Mouse (Mus musculus): Measurements from ENCODE around the gene Slc4a11. TPM values are rescaled to one million over a fixed set of nuclear protein-coding genes. Genes with fewer than 3 reads are reported as not detected.

Slc4a11 gene
- polyA plus RNA-seq (2015; fragmentation: Nextera tagmentation; extraction: Ambion mirVana) = 0.34 and 0.42 TPM in 2 replicates

DNA sequence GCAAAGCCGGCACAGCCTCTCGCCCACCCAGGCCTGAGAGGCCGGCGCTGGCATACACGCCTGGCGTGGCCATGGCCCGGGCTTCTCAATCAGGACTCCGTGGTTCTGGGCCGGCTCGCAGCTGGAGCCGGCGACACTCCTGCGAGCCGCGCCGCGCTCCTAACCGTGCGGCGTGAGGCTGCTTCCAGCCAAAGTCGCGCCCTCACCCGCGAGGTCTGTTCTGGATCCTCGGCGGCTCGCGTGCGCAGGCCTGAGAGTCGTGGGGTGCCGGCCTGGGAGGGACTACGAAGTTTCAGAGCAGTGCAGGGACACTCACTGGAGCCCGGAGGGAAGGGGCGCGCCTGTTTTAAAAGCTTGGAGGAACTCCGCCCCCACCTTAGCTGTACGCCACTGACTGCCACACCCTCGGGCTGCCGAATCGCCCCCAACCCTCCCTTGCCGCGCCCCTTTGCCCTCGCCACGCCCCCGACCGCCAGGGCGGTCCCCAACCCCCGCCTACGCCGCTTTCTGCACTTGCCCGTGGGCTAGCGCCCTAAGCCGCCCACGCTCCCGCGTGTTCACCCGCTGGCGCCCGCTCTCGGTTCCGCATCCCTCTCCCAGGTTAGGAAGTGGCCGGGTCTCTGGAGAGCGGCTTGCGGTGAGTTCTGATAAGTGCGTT, at the start of gene Slc4a11:
Gene Slc4a11 (minus strand): TSS at position 367 of the 658 bp plus-strand sequence.

DNA sequence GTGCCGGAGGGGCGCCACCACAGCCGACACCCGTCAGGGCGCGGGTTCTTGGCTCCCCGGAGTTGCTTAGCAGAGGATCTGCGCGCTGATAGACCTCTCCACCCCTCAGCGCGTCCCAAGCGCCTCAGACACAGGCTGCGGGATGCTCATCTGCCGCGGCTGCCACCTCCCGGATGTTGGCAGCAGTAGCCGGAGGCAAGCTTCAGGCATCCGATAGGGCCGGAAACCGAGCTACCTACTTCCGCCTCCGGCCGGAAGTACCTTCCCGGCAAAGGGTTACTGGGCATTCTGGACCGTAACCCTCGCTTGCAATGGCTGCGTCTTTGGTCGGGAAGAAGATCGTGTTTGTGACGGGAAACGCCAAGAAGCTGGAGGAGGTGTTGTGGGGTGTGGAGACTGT, 29.8 kb downstream of the Slc4a11 start, which contains the start of gene Itpa:
Gene Itpa (plus strand): TSS at position 52 of the 400 bp plus-strand sequence.

DNA sequence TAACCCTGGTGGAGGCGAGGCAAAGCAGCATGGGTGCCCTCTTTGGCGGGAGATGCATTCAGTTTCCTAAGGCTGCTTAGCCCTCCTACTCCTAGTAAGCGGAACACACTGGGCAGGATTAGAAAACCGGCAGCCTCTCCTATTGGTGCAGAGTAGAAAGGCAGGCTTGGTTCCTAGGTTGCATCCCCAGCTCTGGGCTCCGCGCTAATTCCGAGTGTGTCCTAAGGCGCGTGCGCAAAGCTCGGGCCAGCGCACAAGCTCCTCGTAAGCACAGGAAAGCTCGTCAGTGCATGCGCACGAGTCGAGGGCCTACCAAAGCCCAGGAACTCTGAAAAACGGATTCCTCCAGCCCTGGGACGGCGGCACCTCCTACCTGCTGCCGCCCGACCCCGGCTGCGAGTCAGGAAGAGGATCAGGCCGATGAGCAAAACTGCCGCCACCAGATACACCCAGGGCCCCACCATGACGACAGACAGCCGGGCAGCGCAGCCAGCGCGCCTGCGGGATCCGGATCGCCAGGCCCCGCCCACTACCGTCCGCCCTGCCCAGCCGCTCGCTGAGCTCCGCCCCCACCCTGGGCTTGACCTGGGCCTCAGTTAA, 33.1 kb downstream of the Slc4a11 start, which contains the start of gene Ddrgk1:
Gene Ddrgk1 (minus strand): TSS at position 558 of the 600 bp plus-strand sequence.

DNA sequence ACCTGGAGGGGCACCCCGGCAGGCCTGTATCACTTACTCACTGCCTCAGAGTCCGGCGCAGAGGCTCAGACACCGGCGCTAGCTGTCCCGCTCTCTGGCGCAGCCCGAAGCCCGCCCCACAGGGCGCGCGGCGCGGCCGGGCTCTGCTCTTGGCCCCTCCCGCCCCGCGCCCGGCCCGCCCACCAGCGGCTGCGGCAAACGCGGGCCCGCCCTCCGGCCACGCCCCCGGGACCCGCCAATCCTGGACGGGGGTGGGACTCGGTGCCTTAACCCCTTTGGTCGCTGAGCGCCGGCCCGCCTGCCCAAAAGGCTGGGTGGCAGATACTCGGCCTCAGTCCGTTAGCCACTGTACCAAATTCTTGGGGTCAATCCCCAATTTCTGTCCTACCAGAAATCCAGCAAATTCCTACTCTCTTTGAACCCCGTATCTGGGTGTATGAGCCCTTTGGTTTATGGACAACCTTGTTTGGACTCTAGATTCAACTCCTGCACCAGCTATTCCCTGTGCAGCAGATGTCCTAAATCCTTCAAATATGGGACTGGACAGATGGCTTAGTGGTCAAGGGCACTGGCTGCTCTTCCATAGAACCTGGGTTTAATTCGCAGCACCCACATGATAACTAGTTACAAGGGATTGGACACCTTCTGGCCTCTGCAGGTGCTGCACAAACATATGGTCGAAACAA, 54.5 kb downstream of the Slc4a11 start, which contains the start of gene Lzts3:
Gene Lzts3 (minus strand): TSS at position 120 of the 686 bp plus-strand sequence.

Other genes starting within 250 kb of the Slc4a11 start
- gene Ptpra, start 247.2 kb downstream of the Slc4a11 start, polyA plus RNA-seq (2015; fragmentation: Nextera tagmentation; extraction: Ambion mirVana) = 36.1 and 43.6 TPM in 2 replicates
- gene Mrps26, start 133.8 kb downstream of the Slc4a11 start, polyA plus RNA-seq (2015; fragmentation: Nextera tagmentation; extraction: Ambion mirVana) = 64.0 and 70.6 TPM in 2 replicates
- not detected in 2 replicates for gene Oxt, start 121.3 kb downstream of the Slc4a11 start, polyA plus RNA-seq (2015; fragmentation: Nextera tagmentation; extraction: Ambion mirVana)
- not detected in 2 replicates for gene Avp, start 115.0 kb downstream of the Slc4a11 start, polyA plus RNA-seq (2015; fragmentation: Nextera tagmentation; extraction: Ambion mirVana)
- gene Fastkd5, start 67.5 kb downstream of the Slc4a11 start, polyA plus RNA-seq (2015; fragmentation: Nextera tagmentation; extraction: Ambion mirVana) = 8.1 and 8.6 TPM in 2 replicates
- gene Ubox5, start 67.5 kb downstream of the Slc4a11 start, polyA plus RNA-seq (2015; fragmentation: Nextera tagmentation; extraction: Ambion mirVana) = 4.1 and 4.3 TPM in 2 replicates
- 0.29 and 0.55 TPM in 2 replicates for gene Lzts3, start 54.7 kb downstream of the Slc4a11 start, polyA plus RNA-seq (2015; fragmentation: Nextera tagmentation; extraction: Ambion mirVana)
- 49.6 and 58.7 TPM in 2 replicates for gene Ddrgk1, start 32.9 kb downstream of the Slc4a11 start, polyA plus RNA-seq (2015; fragmentation: Nextera tagmentation; extraction: Ambion mirVana)
- 55.3 and 57.9 TPM in 2 replicates for gene Itpa, start 29.9 kb downstream of the Slc4a11 start, polyA plus RNA-seq (2015; fragmentation: Nextera tagmentation; extraction: Ambion mirVana)
- gene 4930402H24Rik, start 208.9 kb upstream of the Slc4a11 start, polyA plus RNA-seq (2015; fragmentation: Nextera tagmentation; extraction: Ambion mirVana) = 8.6 and 11.8 TPM in 2 replicates
- gene Atrn, start 209.0 kb upstream of the Slc4a11 start, polyA plus RNA-seq (2015; fragmentation: Nextera tagmentation; extraction: Ambion mirVana) = 4.6 and 4.7 TPM in 2 replicates